Mouse (Mus musculus): Measurements from ENCODE around the gene Tbc1d4. TPM values are rescaled to one million over a fixed set of nuclear protein-coding genes. Genes with fewer than 3 reads are reported as not detected.

Tbc1d4 gene
- polyA plus RNA-seq, 1 experiment: 5.6 TPM

DNA sequence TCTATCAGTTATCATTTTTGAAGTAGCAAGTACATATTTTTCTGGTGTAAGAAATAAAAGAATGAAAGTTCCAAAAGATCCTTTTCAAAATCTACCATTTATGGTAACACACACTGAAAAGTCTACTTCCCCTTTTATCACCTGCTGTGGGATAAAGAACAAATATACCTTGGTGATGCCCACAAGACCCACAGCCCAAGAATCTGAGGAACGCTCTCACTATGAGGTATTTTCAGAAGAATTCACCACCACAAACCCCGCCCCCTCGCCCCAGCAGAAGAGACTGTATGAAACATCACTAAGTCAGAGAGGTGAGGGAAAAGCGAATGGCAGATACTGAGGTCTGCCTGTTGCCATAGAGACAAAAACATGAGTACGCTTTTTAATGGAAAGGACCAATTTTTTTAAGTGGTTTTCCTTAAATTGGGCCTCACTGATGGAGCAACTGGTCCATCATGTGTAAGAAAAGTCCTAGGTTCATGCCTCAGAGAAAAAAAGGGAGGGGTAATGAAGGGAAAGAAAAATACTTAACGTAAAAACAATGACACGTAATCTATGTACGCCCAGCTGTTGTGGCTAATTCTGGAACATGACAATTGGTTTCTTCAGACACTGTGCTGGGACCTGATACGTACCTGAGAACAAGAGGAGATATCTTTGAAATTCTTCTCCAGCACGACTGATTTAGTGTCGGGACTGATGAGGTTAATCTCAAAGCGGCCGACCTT, 104.4 kb downstream of the Tbc1d4 start:
- 66% methylated on average over 13 of the region's 13 CpGs for WGBS
- H3K36me3 ChIP-seq (ENCODE audit: control insufficient read depth, insufficient read depth, low read length): no peaks in the 10 kb centered on the region
- H3K27ac ChIP-seq (ENCODE audit: insufficient read depth, low read length): no peak overlapping the region
- H3K4me1 ChIP-seq (ENCODE audit: control insufficient read depth, insufficient read depth, insufficient read length): no peaks in the 10 kb centered on the region
- no peak overlapping the region for H3K4me3 ChIP-seq (ENCODE audit: extremely low read depth, insufficient read depth, insufficient read length)
- no peaks in the 10 kb centered on the region for H3K27me3 ChIP-seq (ENCODE audit: control insufficient read depth, insufficient read depth, low read length)
- no peak for TF ChIP-seq CTCF (IDR thresholded peaks at IDR 0.05; ENCODE audit: extremely low read depth, insufficient read depth, insufficient read length, insufficient replicate concordance)
- no peak for TF ChIP-seq POLR2A (IDR thresholded peaks at IDR 0.05; ENCODE audit: low read depth, low read length)
- DNase-seq (ENCODE audit: low read depth in 1 of 2, low spot score in 2 of 2): no peak

DNA sequence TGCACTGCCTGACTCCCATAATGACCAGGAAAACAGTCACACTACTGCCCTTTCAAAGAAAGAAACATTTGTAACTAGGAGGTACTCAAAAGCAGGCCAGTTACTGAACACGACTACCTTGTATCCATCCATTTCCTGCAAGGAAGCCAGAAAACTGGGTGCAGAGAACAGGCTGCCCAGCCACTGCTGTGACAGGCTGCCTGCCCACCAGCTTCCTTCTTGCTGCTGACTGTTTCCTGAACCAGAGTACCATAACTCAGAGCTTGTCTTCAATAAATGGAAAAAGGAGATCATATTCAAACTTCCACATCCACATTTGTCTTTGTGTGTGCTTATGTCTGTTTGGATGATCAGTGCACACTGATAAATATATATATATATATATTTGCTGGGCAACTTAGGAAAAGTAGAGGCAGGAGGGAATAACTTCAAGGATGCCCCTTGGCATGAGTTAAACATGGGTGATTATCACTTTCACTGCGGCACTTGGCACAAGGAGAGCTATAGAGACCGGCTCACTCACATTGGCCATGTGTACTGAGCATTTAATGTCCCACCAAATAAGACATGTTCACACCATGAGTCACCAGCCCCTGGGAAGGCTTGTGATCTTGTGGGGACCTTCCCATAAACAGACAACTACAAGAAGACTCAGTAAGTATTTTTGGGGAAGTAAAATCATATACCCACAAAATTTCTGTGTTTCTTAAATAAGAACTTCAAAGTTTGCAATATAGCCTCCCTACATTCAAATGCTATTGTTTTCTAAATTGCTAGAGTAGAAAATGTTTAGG, 105.6 kb downstream of the Tbc1d4 start:
- no peak for DNase-seq (ENCODE audit: low read depth in 1 of 2, low spot score in 2 of 2)
- Histone ChIP-seq H3K36me3 (ENCODE audit: control insufficient read depth, insufficient read depth, low read length) (no peaks in the 10 kb centered on the region), H3K27ac (ENCODE audit: insufficient read depth, low read length) (no peak overlapping the region), H3K27me3 (ENCODE audit: control insufficient read depth, insufficient read depth, low read length) (no peaks in the 10 kb centered on the region), H3K4me3 (ENCODE audit: extremely low read depth, insufficient read depth, insufficient read length) (no peak overlapping the region), H3K4me1 (ENCODE audit: control insufficient read depth, insufficient read depth, insufficient read length) (no peaks in the 10 kb centered on the region)
- TF ChIP-seq CTCF (IDR thresholded peaks at IDR 0.05; ENCODE audit: extremely low read depth, insufficient read depth, insufficient read length, insufficient replicate concordance) (no peak), POLR2A (IDR thresholded peaks at IDR 0.05; ENCODE audit: low read depth, low read length) (no peak)
- WGBS: 59% methylated on average over 3 of the region's 3 CpGs

- H3K27ac ChIP-seq (ENCODE audit: insufficient read depth, low read length): no peak overlapping the region
- H3K4me1 ChIP-seq (ENCODE audit: control insufficient read depth, insufficient read depth, insufficient read length): no peaks in the 10 kb centered on the region
- H3K4me3 ChIP-seq (ENCODE audit: extremely low read depth, insufficient read depth, insufficient read length): no peak overlapping the region
- no peak for TF ChIP-seq CTCF (IDR thresholded peaks at IDR 0.05; ENCODE audit: extremely low read depth, insufficient read depth, insufficient read length, insufficient replicate concordance)
- no peak for TF ChIP-seq POLR2A (IDR thresholded peaks at IDR 0.05; ENCODE audit: low read depth, low read length)
- 89% methylated on average over 6 of the region's 6 CpGs for WGBS
- H3K36me3 ChIP-seq (ENCODE audit: control insufficient read depth, insufficient read depth, low read length): no peaks in the 10 kb centered on the region
- DNase-seq (ENCODE audit: low read depth in 1 of 2, low spot score in 2 of 2): no peak
- H3K27me3 ChIP-seq (ENCODE audit: control insufficient read depth, insufficient read depth, low read length): no peaks in the 10 kb centered on the region
Measured at GRCm38 (mm10) chr14:101501868-101502267, 107.1 kb downstream of the Tbc1d4 start.

DNA sequence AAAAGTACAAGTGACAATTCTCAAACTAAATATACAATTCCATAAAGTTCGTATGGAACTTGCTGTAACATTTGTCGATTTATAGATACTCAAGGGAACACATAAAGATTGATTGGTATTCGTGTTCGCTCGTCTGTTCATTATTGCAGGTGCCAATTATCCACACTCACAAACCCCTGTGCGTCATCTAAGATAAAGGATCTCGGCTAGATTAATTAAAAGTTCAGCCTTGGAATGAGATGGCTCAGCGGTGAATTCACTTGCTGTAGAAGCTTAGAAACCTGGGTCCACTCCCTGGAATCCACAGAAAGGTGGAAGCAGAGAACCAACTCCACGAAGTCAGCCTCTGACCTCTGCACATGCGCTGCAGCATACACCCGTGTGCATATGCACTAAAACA, 107.5 kb downstream of the Tbc1d4 start:
- H3K4me1 ChIP-seq (ENCODE audit: control insufficient read depth, insufficient read depth, insufficient read length): no peaks in the 10 kb centered on the region
- no peaks in the 10 kb centered on the region for H3K36me3 ChIP-seq (ENCODE audit: control insufficient read depth, insufficient read depth, low read length)
- 92% methylated on average over 11 of the region's 11 CpGs for WGBS
- no peak for TF ChIP-seq POLR2A (IDR thresholded peaks at IDR 0.05; ENCODE audit: low read depth, low read length)
- TF ChIP-seq CTCF (IDR thresholded peaks at IDR 0.05; ENCODE audit: extremely low read depth, insufficient read depth, insufficient read length, insufficient replicate concordance): no peak
- H3K4me3 ChIP-seq (ENCODE audit: extremely low read depth, insufficient read depth, insufficient read length): no peak overlapping the region
- H3K27ac ChIP-seq (ENCODE audit: insufficient read depth, low read length): no peak overlapping the region
- no peaks in the 10 kb centered on the region for H3K27me3 ChIP-seq (ENCODE audit: control insufficient read depth, insufficient read depth, low read length)
- DNase-seq (ENCODE audit: low read depth in 1 of 2, low spot score in 2 of 2): no peak

DNA sequence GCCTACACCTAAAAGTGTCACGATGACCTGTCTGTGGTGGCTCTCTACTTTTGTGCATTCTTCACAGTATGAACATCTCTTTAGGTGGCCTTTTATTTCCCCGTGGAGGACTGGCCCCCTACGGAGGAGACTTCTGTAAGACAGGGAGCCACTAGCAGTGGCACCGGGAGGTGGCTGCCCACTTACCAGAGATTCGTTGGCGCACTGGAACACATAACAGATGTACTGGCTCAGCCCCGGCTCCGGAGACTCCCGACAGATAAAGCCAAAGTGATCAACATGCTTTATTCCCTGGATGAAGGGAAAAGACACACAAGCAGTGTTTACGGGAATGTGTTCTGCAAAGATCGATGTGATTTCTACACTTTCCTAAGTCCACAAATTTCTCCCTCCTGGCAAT, 108.2 kb downstream of the Tbc1d4 start:
- Histone ChIP-seq H3K4me3 (ENCODE audit: extremely low read depth, insufficient read depth, insufficient read length) (no peak overlapping the region), H3K27ac (ENCODE audit: insufficient read depth, low read length) (no peak overlapping the region), H3K27me3 (ENCODE audit: control insufficient read depth, insufficient read depth, low read length) (no peaks in the 10 kb centered on the region), H3K36me3 (ENCODE audit: control insufficient read depth, insufficient read depth, low read length) (no peaks in the 10 kb centered on the region), H3K4me1 (ENCODE audit: control insufficient read depth, insufficient read depth, insufficient read length) (no peaks in the 10 kb centered on the region)
- no peak for DNase-seq (ENCODE audit: low read depth in 1 of 2, low spot score in 2 of 2)
- TF ChIP-seq CTCF (IDR thresholded peaks at IDR 0.05; ENCODE audit: extremely low read depth, insufficient read depth, insufficient read length, insufficient replicate concordance) (no peak), POLR2A (IDR thresholded peaks at IDR 0.05; ENCODE audit: low read depth, low read length) (no peak)
- 92% methylated on average over 11 of the region's 11 CpGs for WGBS

DNA sequence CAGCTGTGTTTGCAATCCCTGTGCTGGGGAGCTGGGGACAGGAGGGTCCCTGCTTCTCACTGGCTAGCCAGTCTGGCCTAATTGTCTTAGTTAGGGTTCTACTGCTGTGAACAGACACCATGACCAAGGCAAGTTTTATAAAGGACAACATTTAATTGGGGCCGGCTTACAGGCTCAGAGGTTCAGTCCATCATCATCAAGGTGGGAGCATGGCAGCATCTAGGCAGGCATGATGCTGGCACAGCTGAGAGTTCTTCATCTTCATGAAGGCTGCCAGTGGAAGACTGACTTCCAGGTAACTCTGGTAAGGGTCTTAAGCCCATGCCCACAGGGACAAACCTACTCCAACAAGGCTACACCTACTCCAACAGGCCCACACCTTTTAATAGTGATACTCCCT, 109.2 kb downstream of the Tbc1d4 start:
- 93% methylated on average over 1 of the region's 1 CpGs for WGBS
- Histone ChIP-seq H3K27ac (ENCODE audit: insufficient read depth, low read length) (no peak overlapping the region), H3K4me1 (ENCODE audit: control insufficient read depth, insufficient read depth, insufficient read length) (no peaks in the 10 kb centered on the region), H3K27me3 (ENCODE audit: control insufficient read depth, insufficient read depth, low read length) (no peaks in the 10 kb centered on the region), H3K36me3 (ENCODE audit: control insufficient read depth, insufficient read depth, low read length) (no peaks in the 10 kb centered on the region), H3K4me3 (ENCODE audit: extremely low read depth, insufficient read depth, insufficient read length) (no peak overlapping the region)
- no peak for DNase-seq (ENCODE audit: low read depth in 1 of 2, low spot score in 2 of 2)
- no peak for TF ChIP-seq CTCF (IDR thresholded peaks at IDR 0.05; ENCODE audit: extremely low read depth, insufficient read depth, insufficient read length, insufficient replicate concordance)
- TF ChIP-seq POLR2A (IDR thresholded peaks at IDR 0.05; ENCODE audit: low read depth, low read length): no peak

Measured in spleen, adult 2 months (tissue).